Mouse (Mus musculus): ENCODE data around the gene Gm10338. TPM values are rescaled to one million over a fixed set of nuclear protein-coding genes. Genes with fewer than 3 reads are reported as not detected.
"Not testable (repeated sequence)": the region's sequence is repeated elsewhere in the genome, so short reads cannot be mapped to it uniquely, and the experiment has no call there.

Gene Gm10338
- total RNA-seq (2021) = not detected
- long read RNA-seq, experiment 1 = 0 reads
- long read RNA-seq, experiment 2 = 0 reads

GRCm38 (mm10) chr14:7595492-7595891 lies at the start of gene Gm10338:
TSS of gene Gm10338 (minus strand) at chr14:7595592.
- DNase-seq = not testable (repeated sequence)

GRCm38 (mm10) chr14:7643872-7644271 lies 48.5 kb upstream of the Gm10338 start, which contains the start of gene Gm10128:
TSS of gene Gm10128 (minus strand) at chr14:7643972.
- not testable (repeated sequence) for DNase-seq

GRCm38 (mm10) chr14:7568382-7568781 lies 27.0 kb downstream of the Gm10338 start, which contains the start of gene Gm3558:
TSS of gene Gm3558 (minus strand) at chr14:7568566.
- DNase-seq = peak in 1 of 2 experiments; percentile 1

GRCm38 (mm10) chr14:7567890-7568289 lies 27.5 kb downstream of the Gm10338 start:
- peak in 1 of 2 experiments; percentile 1 for DNase-seq

GRCm38 (mm10) chr14:7567266-7567665 lies 28.1 kb downstream of the Gm10338 start:
- DNase-seq = peak; percentile 2 to 9

Other genes with a start within 250 kb of the Gm10338 start
- not detected for gene Gm8374, start 230.5 kb downstream of the Gm10338 start, total RNA-seq (2021)
- not detected for gene Gm3755, start 144.7 kb downstream of the Gm10338 start, total RNA-seq (2021)
- not detected for gene Gm3752, start 111.8 kb downstream of the Gm10338 start, total RNA-seq (2021)
- gene Gm3558, start 27.0 kb downstream of the Gm10338 start, total RNA-seq (2021) = under 1 TPM; 0.20 to 0.72 TPM
- not detected for gene Gm10128, start 48.4 kb upstream of the Gm10338 start, total RNA-seq (2021)
- gene Gm26661, start 196.0 kb upstream of the Gm10338 start, total RNA-seq (2021) = not detected
- 10 to 100 TPM; 41.7 to 74.9 TPM for gene Flnb, start 222.4 kb upstream of the Gm10338 start, total RNA-seq (2021)

Data from adrenal gland, postnatal 36 days (tissue).